Mouse (Mus musculus): Measurements from ENCODE around the gene Aifm1.
"Not testable (repeated sequence)": the region's sequence is repeated elsewhere in the genome, so short reads cannot be mapped to it uniquely, and the experiment has no call there.

Aifm1 gene

DNA sequence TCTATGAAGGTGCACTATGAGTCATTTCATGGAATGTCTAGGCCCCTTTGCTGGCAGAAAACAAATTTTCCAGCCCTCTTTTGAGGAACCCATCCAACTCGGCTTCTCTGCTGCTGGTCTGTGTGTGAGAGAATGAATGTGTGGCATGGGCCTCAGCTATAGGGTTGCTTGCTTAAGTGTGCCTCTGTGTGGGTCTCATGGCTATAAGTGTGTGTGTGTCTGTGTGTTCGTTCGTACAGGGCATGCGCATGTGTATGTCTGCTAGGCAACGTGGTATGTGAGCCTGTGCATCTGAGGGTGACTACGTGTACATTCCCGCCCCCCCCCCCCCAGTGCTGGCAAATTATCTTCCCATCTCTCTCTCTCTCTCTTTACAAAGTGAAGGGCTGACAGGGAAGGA, 52.9 kb downstream of the Aifm1 start:
- no peak for DNase-seq (ENCODE audit: low spot score in 2 of 2)

DNA sequence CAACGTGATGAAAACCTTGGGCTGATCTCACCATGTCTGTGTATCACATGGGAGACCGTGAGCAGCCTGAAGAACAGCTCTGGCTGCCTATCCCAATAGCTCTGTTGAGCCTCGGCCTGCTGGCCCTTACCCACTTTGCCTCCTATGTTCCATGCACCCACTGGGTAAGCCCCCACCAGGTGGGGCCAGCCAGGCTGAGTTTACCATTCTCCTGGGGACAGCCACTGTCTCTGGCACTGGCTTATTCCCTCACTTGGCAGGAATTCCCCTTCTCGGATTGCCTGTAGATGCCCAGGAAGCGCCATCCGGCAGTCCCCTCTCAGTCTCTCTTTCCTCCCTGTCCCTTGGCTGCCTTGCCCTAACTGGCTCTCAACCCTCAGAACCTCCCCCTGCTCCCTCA, 56.4 kb downstream of the Aifm1 start:
- no peak for DNase-seq (ENCODE audit: low spot score in 2 of 2)

GRCm38 (mm10) chrX:48455018-48455417, 58.3 kb downstream of the Aifm1 start:
- no peak for DNase-seq (ENCODE audit: low spot score in 2 of 2)

DNA sequence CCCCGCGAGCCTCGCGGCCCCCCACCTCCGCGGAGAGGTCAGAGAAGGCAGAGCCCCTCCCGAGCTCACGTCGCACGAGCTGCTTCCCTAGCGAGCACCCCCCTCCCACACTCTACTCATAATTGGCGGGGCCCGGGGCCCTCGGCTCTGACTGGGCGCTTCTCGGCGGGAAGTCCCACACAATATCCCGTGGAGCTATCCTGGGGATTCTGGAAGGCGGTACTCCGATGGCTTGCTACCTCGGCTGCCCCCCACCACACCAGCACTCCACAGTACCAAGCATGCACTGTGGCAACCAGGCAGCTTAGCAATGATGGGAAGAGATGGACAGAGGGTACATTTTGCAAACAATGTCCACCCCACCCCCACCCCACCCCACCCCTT, 58.9 kb downstream of the Aifm1 start:
- no peak for DNase-seq (ENCODE audit: low spot score in 2 of 2)

DNA sequence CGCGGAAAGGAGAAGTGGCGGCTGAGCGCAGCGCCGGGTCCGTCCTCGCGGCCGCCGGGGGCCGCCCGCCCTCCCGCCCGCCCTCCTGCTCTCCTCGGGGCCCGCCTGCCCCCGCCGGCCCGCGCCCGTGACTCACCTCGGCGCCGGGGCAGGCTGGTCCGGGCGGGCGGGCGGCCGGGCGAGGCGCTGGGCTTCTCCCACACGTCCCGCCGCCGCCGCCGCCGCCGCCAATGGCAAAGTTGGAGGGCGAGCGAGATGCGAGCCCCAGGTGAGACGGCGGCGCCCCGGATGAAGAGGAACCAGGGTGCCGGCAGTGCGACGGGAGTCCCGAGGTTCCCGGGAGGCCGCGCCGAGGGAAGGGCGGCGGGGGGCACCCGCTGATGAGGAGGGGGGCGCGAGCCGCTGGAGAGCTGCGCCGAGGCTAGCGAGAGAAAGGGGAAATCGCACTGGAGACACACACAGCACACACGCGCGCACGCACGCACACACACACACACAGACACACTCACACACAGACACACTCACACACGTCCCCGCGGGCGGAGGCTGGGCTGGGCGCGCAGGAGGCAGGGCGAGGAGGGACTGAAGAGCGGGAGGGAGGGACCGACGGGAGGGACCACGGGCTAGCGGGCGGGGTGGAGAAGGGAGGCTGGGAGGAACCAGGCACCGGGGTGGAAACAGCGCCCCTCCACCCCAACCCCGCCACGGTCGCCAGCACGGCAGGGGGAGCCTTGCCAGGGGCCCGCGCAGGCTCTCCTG, 59.4 kb downstream of the Aifm1 start:
- DNase-seq (ENCODE audit: low spot score in 2 of 2): peak; percentile 77 to 81

- no peak for DNase-seq (ENCODE audit: low spot score in 2 of 2)
These were observed 60.3 kb downstream of the Aifm1 start for GRCm38 (mm10) chrX:48452931-48453673.

DNA sequence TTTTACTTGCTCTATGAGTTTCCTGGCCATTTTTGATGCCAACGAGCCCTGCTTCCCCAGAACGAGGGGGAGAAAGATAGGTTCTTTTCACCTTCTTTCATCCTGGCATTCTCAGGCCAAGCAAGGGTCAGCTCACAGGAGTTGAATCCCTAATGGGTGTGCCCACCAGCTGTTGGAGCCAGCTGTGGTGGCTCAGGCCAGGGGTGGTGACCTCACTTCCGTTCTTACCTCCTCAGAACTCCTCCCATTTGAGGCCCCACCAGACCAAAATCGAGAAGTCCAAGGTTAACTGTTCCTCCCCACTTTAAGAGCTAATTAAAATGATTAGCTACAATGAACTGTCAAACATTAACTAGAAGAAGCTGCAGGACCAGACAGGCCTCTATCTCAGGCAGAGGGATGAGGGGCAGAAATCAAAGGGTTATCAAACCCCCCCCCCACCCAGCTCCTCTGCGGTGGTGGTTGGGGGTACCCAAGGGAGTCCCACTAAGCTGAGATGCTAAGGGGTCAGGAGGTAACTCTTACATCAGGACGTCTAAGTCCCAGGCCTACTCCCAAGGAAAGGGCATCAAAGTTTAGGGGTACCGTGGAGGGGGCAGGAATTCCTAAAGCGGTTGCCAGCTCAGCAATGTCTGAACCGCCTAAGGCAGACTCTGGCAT, 61.0 kb downstream of the Aifm1 start:
- DNase-seq (ENCODE audit: low spot score in 2 of 2): no peak

- no peak for DNase-seq (ENCODE audit: low spot score in 2 of 2)
These were observed 63.7 kb downstream of the Aifm1 start for GRCm38 (mm10) chrX:48449646-48450045.

- no peak for DNase-seq (ENCODE audit: low spot score in 2 of 2)
These were observed 68.7 kb downstream of the Aifm1 start for GRCm38 (mm10) chrX:48444677-48445076.

GRCm38 (mm10) chrX:48441954-48442353, 71.4 kb downstream of the Aifm1 start:
- no peak for DNase-seq (ENCODE audit: low spot score in 2 of 2)

GRCm38 (mm10) chrX:48441548-48441947, 71.8 kb downstream of the Aifm1 start:
- no peak for DNase-seq (ENCODE audit: low spot score in 2 of 2)

DNA sequence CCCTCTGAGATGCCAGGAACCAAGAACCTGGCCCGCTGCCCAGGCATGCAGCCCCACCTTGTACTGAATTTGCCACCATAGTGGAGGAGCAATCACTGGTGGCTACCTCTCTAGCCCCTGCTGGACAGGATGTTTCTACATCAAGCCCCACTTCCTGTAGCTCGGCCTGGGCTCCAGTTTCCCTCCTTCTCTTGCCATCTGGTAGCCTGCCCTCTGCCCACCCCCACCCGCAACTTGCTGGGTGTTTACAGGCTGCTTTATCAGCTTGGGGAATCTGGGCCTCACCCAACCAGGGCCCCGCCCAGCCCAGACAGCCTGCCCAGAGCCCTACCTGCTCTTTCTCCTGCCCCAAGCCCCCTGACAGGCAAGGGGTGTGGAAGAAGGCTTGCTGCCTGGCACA, 74.3 kb downstream of the Aifm1 start:
- DNase-seq (ENCODE audit: low spot score in 2 of 2): no peak

- DNase-seq (ENCODE audit: low spot score in 2 of 2): not testable (repeated sequence)
These were observed 77.3 kb downstream of the Aifm1 start for GRCm38 (mm10) chrX:48436082-48436481.

DNA sequence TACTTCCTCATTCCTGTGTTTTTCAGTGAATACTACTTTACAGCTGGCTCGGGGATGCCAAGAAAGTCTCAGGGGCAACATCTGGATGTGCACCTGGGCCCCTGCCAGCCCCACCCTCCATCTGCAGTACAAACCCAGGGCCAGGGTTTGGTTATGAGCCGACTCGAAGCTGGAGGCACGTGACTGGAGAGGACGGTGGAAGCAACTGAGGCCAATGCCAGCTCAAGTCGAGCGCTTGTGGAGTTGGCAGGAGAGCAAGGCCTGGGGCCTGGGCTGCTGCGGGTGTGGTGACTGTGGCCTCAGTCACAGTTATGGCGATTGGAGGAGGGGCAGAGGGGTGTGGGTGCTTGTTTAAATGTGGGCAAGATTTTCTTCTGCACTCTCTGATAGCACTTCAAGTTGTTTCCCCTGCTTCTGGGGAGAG, 77.9 kb downstream of the Aifm1 start:
- DNase-seq (ENCODE audit: low spot score in 2 of 2): no peak

DNA sequence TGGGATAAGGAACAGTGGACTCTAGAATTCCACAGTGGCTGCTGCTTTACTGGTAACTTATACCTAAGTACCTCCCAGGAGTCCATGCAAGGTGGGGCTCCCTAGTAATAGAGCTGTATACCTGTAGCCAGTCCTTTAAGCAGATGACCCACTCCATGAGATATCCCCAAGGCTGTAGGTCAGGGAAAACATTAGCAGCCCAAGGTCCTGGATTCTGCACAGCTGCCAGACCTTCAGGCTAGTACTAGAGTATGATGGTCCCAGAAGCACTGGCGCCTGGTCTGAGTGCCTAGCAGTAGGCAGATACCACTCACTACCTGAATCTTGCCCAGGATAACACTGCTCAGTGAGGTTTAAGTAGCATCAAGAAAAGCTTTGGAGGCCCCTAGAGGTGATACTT, 79.1 kb downstream of the Aifm1 start:
- DNase-seq (ENCODE audit: low spot score in 2 of 2): no peak

DNA sequence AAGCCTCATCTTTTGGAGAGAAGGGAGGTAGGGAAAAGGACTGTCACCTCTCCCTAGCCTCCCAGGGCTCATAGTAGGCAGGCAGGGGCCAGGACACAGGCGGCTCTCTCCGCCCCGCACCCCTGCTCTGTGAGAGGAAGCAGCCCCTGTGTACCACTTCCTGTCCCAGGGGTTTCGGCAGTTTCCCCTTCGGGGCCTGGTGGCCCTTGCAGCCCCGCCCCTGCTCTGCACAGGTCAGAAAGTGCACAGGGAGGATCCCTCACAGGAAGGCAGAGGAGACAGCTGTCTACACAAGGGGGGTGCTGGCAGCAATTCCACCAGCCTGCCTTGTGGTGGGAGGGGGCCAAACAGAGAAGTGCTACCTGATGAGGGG, 79.8 kb downstream of the Aifm1 start:
- DNase-seq (ENCODE audit: low spot score in 2 of 2): no peak

- no peak for DNase-seq (ENCODE audit: low spot score in 2 of 2)
These were observed 80.5 kb downstream of the Aifm1 start for GRCm38 (mm10) chrX:48432599-48433526.

- no peak for DNase-seq (ENCODE audit: low spot score in 2 of 2)
These were observed 83.8 kb downstream of the Aifm1 start for GRCm38 (mm10) chrX:48429538-48429937.

DNA sequence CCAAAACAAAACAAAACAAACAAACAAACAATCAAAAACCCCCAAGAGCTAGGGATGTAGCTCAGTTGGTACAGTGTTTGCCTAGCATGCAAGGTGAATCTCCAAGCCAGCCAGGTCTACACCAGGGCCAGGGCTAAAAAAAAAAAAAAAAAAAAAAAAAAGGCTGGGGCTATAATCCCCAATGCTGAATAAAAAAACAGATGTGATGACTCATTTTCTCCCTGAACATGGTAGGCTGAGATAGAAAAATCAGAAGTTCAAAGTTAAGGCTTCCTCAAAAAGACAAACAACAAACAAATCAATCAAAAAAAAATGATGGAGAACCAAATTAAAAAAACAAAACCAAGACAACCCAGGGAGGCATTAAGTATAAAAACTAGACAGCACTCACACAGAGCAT, 84.3 kb downstream of the Aifm1 start:
- no peak for DNase-seq (ENCODE audit: low spot score in 2 of 2)

DNA sequence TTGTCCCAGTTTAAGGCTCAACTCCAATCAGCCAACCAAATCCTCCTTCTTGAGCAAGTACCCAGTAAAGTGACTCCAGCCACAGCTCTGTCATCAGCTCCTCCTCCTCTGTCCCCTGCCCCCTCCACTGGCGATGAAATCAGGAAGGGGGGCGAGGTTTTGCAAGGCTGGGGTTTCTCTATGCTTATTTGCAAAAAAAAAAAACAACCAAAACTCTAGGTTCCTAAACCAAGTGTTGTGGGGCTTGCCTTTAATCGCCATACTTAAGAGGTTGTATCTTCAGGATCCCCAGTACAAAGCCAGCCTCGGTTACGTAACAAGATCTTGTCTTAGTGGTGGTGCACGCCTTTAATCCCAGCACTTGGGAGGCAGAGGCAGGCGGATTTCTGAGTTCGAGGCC, 84.7 kb downstream of the Aifm1 start:
- no peak for DNase-seq (ENCODE audit: low spot score in 2 of 2)

DNA sequence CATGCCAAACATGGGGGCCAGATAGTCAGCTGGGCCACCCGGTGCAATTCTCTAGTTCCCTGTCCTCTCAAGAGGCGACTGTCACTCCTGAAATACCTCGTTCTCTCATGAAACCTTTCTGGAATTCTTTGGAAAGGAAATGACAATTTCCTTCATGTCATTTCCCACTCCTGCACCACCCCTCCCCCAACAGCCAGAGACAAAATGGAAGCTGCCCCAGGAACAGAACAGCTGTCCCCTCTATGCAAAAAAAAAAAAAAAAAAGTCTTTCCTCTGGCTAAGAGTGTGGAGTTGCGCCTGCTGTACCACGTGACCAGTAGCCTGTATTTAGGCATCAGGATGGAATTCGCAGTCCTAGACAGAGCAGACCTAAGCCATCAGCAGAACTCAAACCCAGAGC, 85.1 kb downstream of the Aifm1 start:
- DNase-seq (ENCODE audit: low spot score in 2 of 2): no peak

DNA sequence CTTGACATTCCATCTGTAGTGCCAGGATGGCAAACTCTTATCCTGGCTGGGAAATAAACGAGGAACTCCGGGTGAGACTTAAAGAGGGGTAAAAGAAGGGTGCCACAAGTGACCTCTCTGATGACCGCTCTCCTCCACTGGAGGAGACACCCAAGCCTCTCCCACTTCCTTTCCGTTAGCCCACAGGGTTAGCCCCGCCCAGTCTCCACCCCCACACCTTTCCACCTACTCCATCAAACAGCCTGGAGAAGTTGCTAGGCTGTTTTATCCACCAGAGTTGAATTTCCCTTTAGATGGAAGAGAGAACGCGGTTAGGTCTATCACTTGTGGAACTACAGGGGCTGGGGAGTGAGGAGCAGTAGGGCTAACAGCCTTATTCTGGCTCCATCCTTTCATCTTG, 88.1 kb downstream of the Aifm1 start:
- no peak for DNase-seq (ENCODE audit: low spot score in 2 of 2)
